Mouse (Mus musculus): ENCODE measurements around the gene Trim71. TPM values are rescaled to one million over a fixed set of nuclear protein-coding genes. Genes with fewer than 3 reads are reported as not detected.

The Trim71 gene
- polyA plus RNA-seq, 1 experiment from 2014 or later = 0.35 TPM

GRCm38 (mm10) chr9:114554355-114554979, 9.7 kb downstream of the Trim71 start:
- WGBS = 41% methylated on average over 5 of the region's 5 CpGs
- no peak for ATAC-seq (ENCODE audit: low FRiP score)

GRCm38 (mm10) chr9:114553828-114554227, 10.3 kb downstream of the Trim71 start:
- ATAC-seq (ENCODE audit: low FRiP score) = no peak
- no peak overlapping the region for H3K27ac ChIP-seq (replicated peaks)
- H3K4me2 ChIP-seq = no peak overlapping the region
- no peaks in the 10 kb centered on the region for H3K9me3 ChIP-seq (replicated peaks)
- no peak overlapping the region for H3K4me3 ChIP-seq (replicated peaks)
- H3K36me3 ChIP-seq = no peaks in the 10 kb centered on the region
- H3K27me3 ChIP-seq (replicated peaks) = peaks cover 16% of the 10 kb centered on the region
- H3K9ac ChIP-seq (replicated peaks) = no peak overlapping the region
- H3K4me1 ChIP-seq = peaks cover 6% of the 10 kb centered on the region; the same call in 1 of the 2 replicates

More at GRCm38 (mm10) chr9:114554355-114554979, 9.7 kb downstream of the Trim71 start:
- H3K9ac ChIP-seq (replicated peaks) = no peak overlapping the region
- no peaks in the 10 kb centered on the region for H3K36me3 ChIP-seq
- no peak overlapping the region for H3K4me2 ChIP-seq
- no peak overlapping the region for H3K4me3 ChIP-seq (replicated peaks)
- no peak overlapping the region for H3K27ac ChIP-seq (replicated peaks)
- H3K9me3 ChIP-seq (replicated peaks) = no peaks in the 10 kb centered on the region
- peaks cover 6% of the 10 kb centered on the region; the same call in 1 of the 2 replicates for H3K4me1 ChIP-seq
- H3K27me3 ChIP-seq (replicated peaks) = peaks cover 19% of the 10 kb centered on the region

GRCm38 (mm10) chr9:114550033-114550432, 14.1 kb downstream of the Trim71 start:
- WGBS = 25% methylated on average over 6 of the region's 6 CpGs
- ATAC-seq (ENCODE audit: low FRiP score) = no peak
- no peaks in the 10 kb centered on the region for H3K9me3 ChIP-seq (replicated peaks)

GRCm38 (mm10) chr9:114549117-114549516, 15.1 kb downstream of the Trim71 start:
- WGBS = 12% methylated on average over 5 of the region's 5 CpGs
- no peak overlapping the region for H3K4me3 ChIP-seq (replicated peaks)
- H3K9ac ChIP-seq (replicated peaks) = no peak overlapping the region
- H3K27me3 ChIP-seq (replicated peaks) = 0 out of 2 replicates have a peak, but pooled peaks cover 5% of the 10 kb centered on the region
- no peak for ATAC-seq (ENCODE audit: low FRiP score)
- H3K36me3 ChIP-seq = no peaks in the 10 kb centered on the region
- no peak overlapping the region for H3K4me2 ChIP-seq
- no peak overlapping the region for H3K27ac ChIP-seq (replicated peaks)
- peaks cover 20% of the 10 kb centered on the region for H3K4me1 ChIP-seq
- no peaks in the 10 kb centered on the region for H3K9me3 ChIP-seq (replicated peaks)

More at GRCm38 (mm10) chr9:114550033-114550432, 14.1 kb downstream of the Trim71 start:
- Histone ChIP-seq H3K36me3 (no peaks in the 10 kb centered on the region), H3K4me1 (peaks cover 17% of the 10 kb centered on the region; the same call in 1 of the 2 replicates), H3K9ac (replicated peaks) (no peak overlapping the region), H3K4me2 (no peak overlapping the region), H3K27ac (replicated peaks) (no peak overlapping the region), H3K4me3 (replicated peaks) (no peak overlapping the region), H3K27me3 (replicated peaks) (0 out of 2 replicates have a peak, but pooled peaks cover 5% of the 10 kb centered on the region)

GRCm38 (mm10) chr9:114548496-114548895, 15.7 kb downstream of the Trim71 start:
- ATAC-seq (ENCODE audit: low FRiP score) = no peak
- H3K4me1 ChIP-seq = peaks cover 22% of the 10 kb centered on the region
- 38% methylated on average over 4 of the region's 4 CpGs for WGBS

GRCm38 (mm10) chr9:114547643-114548077, 16.5 kb downstream of the Trim71 start:
- Histone ChIP-seq H3K4me2 (no peak overlapping the region), H3K9me3 (replicated peaks) (no peaks in the 10 kb centered on the region), H3K4me3 (replicated peaks) (no peak overlapping the region), H3K9ac (replicated peaks) (no peak overlapping the region), H3K27me3 (replicated peaks) (0 out of 2 replicates have a peak, but pooled peaks cover 5% of the 10 kb centered on the region), H3K4me1 (peaks cover 22% of the 10 kb centered on the region), H3K27ac (replicated peaks) (no peak overlapping the region), H3K36me3 (no peaks in the 10 kb centered on the region)
- 34% methylated on average over 6 of the region's 6 CpGs for WGBS
- ATAC-seq (ENCODE audit: low FRiP score) = no peak

More at GRCm38 (mm10) chr9:114548496-114548895, 15.7 kb downstream of the Trim71 start:
- Histone ChIP-seq H3K4me2 (no peak overlapping the region), H3K9ac (replicated peaks) (no peak overlapping the region), H3K4me3 (replicated peaks) (no peak overlapping the region), H3K27me3 (replicated peaks) (0 out of 2 replicates have a peak, but pooled peaks cover 5% of the 10 kb centered on the region), H3K9me3 (replicated peaks) (no peaks in the 10 kb centered on the region), H3K36me3 (no peaks in the 10 kb centered on the region), H3K27ac (replicated peaks) (no peak overlapping the region)

- Histone ChIP-seq H3K4me2 (no peak overlapping the region), H3K27ac (replicated peaks) (no peak overlapping the region), H3K27me3 (replicated peaks) (0 out of 2 replicates have a peak, but pooled peaks cover 5% of the 10 kb centered on the region), H3K36me3 (no peaks in the 10 kb centered on the region), H3K4me1 (peaks cover 22% of the 10 kb centered on the region), H3K4me3 (replicated peaks) (no peak overlapping the region), H3K9ac (replicated peaks) (no peak overlapping the region), H3K9me3 (replicated peaks) (no peaks in the 10 kb centered on the region)
- 64% methylated on average over 12 of the region's 12 CpGs for WGBS
- ATAC-seq (ENCODE audit: low FRiP score) = no peak
These were observed 17.4 kb downstream of the Trim71 start for GRCm38 (mm10) chr9:114546765-114547164.

- WGBS = 37% methylated on average over 9 of the region's 9 CpGs
These were observed 19.3 kb downstream of the Trim71 start for GRCm38 (mm10) chr9:114544754-114545393.

GRCm38 (mm10) chr9:114543882-114544753, 20.1 kb downstream of the Trim71 start:
- Histone ChIP-seq H3K27ac (replicated peaks) (no peak overlapping the region), H3K4me2 (peak overlapping the region; percentile 24), H3K9ac (replicated peaks) (no peak overlapping the region), H3K4me3 (replicated peaks) (no peak overlapping the region), H3K9me3 (replicated peaks) (no peaks in the 10 kb centered on the region), H3K4me1 (peaks cover 22% of the 10 kb centered on the region), H3K36me3 (no peaks in the 10 kb centered on the region), H3K27me3 (replicated peaks) (0 out of 2 replicates have a peak, but pooled peaks cover 4% of the 10 kb centered on the region)
- no peak for ATAC-seq (ENCODE audit: low FRiP score)
- WGBS = 28% methylated on average over 17 of the region's 17 CpGs

More at GRCm38 (mm10) chr9:114544754-114545393, 19.3 kb downstream of the Trim71 start:
- Histone ChIP-seq H3K27me3 (replicated peaks) (0 out of 2 replicates have a peak, but pooled peaks cover 5% of the 10 kb centered on the region), H3K27ac (replicated peaks) (no peak overlapping the region), H3K36me3 (no peaks in the 10 kb centered on the region), H3K9me3 (replicated peaks) (no peaks in the 10 kb centered on the region), H3K9ac (replicated peaks) (no peak overlapping the region), H3K4me1 (peaks cover 22% of the 10 kb centered on the region), H3K4me2 (peak overlapping the region; percentile 24), H3K4me3 (replicated peaks) (no peak overlapping the region)
- ATAC-seq (ENCODE audit: low FRiP score) = no peak

- ATAC-seq (ENCODE audit: low FRiP score) = no peak
- Histone ChIP-seq H3K9me3 (replicated peaks) (no peaks in the 10 kb centered on the region), H3K4me1 (peaks cover 12% of the 10 kb centered on the region), H3K9ac (replicated peaks) (no peak overlapping the region), H3K36me3 (no peaks in the 10 kb centered on the region), H3K4me3 (replicated peaks) (no peak overlapping the region), H3K27me3 (replicated peaks) (no peaks in the 10 kb centered on the region), H3K27ac (replicated peaks) (no peak overlapping the region), H3K4me2 (no peak overlapping the region)
- 62% methylated on average over 1 of the region's 1 CpGs for WGBS
These were observed 22.9 kb downstream of the Trim71 start for GRCm38 (mm10) chr9:114541279-114541741.

GRCm38 (mm10) chr9:114538996-114539563, 25.1 kb downstream of the Trim71 start:
- Histone ChIP-seq H3K27me3 (replicated peaks) (no peaks in the 10 kb centered on the region), H3K9me3 (replicated peaks) (no peaks in the 10 kb centered on the region), H3K36me3 (no peaks in the 10 kb centered on the region), H3K4me2 (no peak overlapping the region), H3K27ac (replicated peaks) (no peak overlapping the region), H3K9ac (replicated peaks) (no peak overlapping the region), H3K4me1 (peaks cover 1% of the 10 kb centered on the region), H3K4me3 (replicated peaks) (no peak overlapping the region)
- WGBS = 54% methylated on average over 7 of the region's 7 CpGs
- ATAC-seq (ENCODE audit: low FRiP score) = no peak

Data from neural tube, embryonic 15.5 days (tissue).